Mouse (Mus musculus) spleen, postnatal 4 days (tissue): Measurements from ENCODE around the gene Tekt1.

ENCODE experiments used
- DNase-seq, 2 experiments: peaks; one replicate each; pipeline ENCODE4 v3.0.0; 2022; ENCODE audit warnings: low spot score in 2 of 2

Gene Tekt1

GRCm38 (mm10) chr11:72342549-72343237 lies 19.5 kb downstream of the Tekt1 start:
- DNase-seq, result peak; percentile 22 to 69

- DNase-seq, result no peak
Measured at GRCm38 (mm10) chr11:72339716-72340115, 22.5 kb downstream of the Tekt1 start.

- DNase-seq, result no peak
Measured at GRCm38 (mm10) chr11:72338437-72338871, 23.8 kb downstream of the Tekt1 start.

- DNase-seq, result no peak
Measured at GRCm38 (mm10) chr11:72336726-72337125, 25.5 kb downstream of the Tekt1 start.

GRCm38 (mm10) chr11:72334653-72335052 lies 27.6 kb downstream of the Tekt1 start:
- no peak for DNase-seq

GRCm38 (mm10) chr11:72332951-72333667 lies 29.1 kb downstream of the Tekt1 start:
- DNase-seq, result no peak

- no peak for DNase-seq
Measured at GRCm38 (mm10) chr11:72325701-72326100, 36.5 kb downstream of the Tekt1 start.

- DNase-seq, result no peak
Measured at GRCm38 (mm10) chr11:72324431-72324830, 37.8 kb downstream of the Tekt1 start.

- DNase-seq, result no peak
Measured at GRCm38 (mm10) chr11:72318026-72318425, 44.2 kb downstream of the Tekt1 start.

GRCm38 (mm10) chr11:72314151-72314895 lies 47.9 kb downstream of the Tekt1 start, which contains the start of gene Fbxo39:
Gene Fbxo39 (plus strand): TSS chr11:72314444.
- DNase-seq, result no peak

- no peak for DNase-seq
Measured at GRCm38 (mm10) chr11:72311355-72312001, 50.8 kb downstream of the Tekt1 start.

GRCm38 (mm10) chr11:72310491-72310890 lies 51.8 kb downstream of the Tekt1 start:
- DNase-seq, result no peak

- no peak for DNase-seq
Measured at GRCm38 (mm10) chr11:72308982-72309381, 53.3 kb downstream of the Tekt1 start.

GRCm38 (mm10) chr11:72307461-72307860 lies 54.8 kb downstream of the Tekt1 start:
- DNase-seq, result no peak

- no peak for DNase-seq
Measured at GRCm38 (mm10) chr11:72302230-72302629, 60.0 kb downstream of the Tekt1 start.

GRCm38 (mm10) chr11:72301334-72301733 lies 60.9 kb downstream of the Tekt1 start, which contains the start of gene Xaf1:
Gene Xaf1 (plus strand): TSS chr11:72301629.
- peak; percentile 28 to 66 for DNase-seq
